Mouse (Mus musculus): Measurements from ENCODE around the gene Ccnt1. TPM values are rescaled to one million over a fixed set of nuclear protein-coding genes. Genes with fewer than 3 reads are reported as not detected.
"Not testable (repeated sequence)": the region's sequence is repeated elsewhere in the genome, so short reads cannot be mapped to it uniquely, and the experiment has no call there.

The Ccnt1 gene
- polyA plus RNA-seq, 1 experiment from 2014 or later = 56.3 TPM

DNA sequence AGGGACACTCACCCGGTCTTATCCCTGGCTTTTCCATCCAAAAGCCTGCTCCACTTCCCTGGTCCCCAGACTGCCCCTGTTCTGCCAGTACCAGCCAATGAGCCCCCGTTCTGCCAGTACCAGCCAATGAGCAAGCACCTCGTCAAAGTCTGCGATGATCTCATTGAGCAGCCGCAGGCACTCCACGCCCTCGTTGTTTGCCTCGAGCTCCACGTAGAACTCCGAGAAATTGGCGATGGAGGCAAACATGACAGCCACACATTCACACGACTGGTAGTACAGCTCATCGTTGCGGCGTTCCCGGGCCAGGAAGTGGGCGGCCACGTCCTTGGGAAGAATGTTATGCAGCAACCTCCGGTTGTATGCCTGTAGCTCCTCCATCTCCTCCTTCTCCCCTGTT lies 23.5 kb upstream of the Ccnt1 start:
- 77% methylated on average over 19 of the region's 19 CpGs for WGBS
- no peak for ATAC-seq (ENCODE audit: borderline replicate concordance, extremely low read depth, low FRiP score, low TSS enrichment)

DNA sequence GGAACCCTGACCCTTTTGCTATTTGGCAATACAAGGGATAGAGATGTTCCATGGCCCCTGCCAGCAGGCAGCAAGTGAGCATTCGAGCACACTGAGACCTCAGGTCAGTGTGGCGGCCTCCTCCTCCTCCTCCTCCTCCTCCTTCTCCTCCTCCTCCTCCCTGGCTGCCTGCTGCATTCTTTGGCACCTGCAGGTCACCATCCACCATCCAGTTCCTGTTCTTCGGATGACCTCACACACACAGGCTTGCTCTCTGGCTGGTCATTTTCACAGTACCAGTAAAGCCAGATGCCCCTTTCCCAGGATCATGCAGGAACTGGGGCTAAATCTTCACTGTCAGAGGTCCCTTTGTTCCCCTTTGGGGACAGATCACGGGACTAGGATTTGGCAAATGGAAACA lies 20.7 kb upstream of the Ccnt1 start:
- ATAC-seq (ENCODE audit: borderline replicate concordance, extremely low read depth, low FRiP score, low TSS enrichment) = no peak

More for the DNA sequence above, 23.5 kb upstream of the Ccnt1 start:
- Histone ChIP-seq H3K9me3 (no peaks in the 10 kb centered on the region), H3K4me2 (no peak overlapping the region), H3K4me3 (no peak overlapping the region), H3K9ac (no peak overlapping the region), H3K36me3 (peaks cover 90% of the 10 kb centered on the region), H3K4me1 (no peaks in the 10 kb centered on the region), H3K27ac (no peak overlapping the region), H3K27me3 (no peaks in the 10 kb centered on the region)

DNA sequence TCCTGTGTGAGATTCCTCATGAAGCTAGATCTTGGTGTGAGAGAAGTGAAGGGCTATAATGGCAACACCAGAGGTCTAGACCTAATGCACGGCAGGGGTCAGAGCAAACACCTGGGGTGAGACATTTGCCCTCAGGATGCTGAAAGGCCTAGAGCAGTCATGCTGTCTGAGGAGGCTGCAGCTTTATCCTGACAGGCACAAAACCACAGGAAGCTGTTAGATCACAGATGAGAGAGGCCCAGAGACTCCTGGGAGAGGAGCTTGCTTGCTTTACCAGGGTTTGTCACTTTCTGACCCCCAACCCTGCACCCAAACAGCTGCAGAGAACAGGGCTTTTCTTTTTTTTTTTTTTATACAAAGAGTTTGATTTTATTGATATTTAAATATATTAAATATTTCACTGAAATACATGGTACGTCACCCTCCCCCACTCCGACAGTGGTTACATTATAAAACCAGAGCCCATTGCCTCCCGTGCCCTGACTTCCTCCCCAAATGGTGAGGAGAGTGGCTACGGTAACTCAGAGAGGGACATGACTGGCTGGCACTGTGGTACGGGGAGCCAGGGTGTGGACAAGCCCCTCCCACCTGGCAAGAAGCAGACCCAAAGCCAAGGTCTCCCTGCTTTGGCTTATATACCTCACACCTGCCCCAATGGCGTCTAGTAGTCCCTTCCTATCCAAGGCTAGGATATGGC lies 19.1 kb upstream of the Ccnt1 start:
- no peak overlapping the region for H3K4me2 ChIP-seq
- H3K9ac ChIP-seq = no peak overlapping the region
- H3K9me3 ChIP-seq = no peaks in the 10 kb centered on the region
- H3K4me3 ChIP-seq = no peak overlapping the region
- no peaks in the 10 kb centered on the region for H3K4me1 ChIP-seq
- no peaks in the 10 kb centered on the region for H3K27me3 ChIP-seq
- H3K27ac ChIP-seq = no peak overlapping the region
- H3K36me3 ChIP-seq = peaks cover 56% of the 10 kb centered on the region
- WGBS = 57% methylated on average over 7 of the region's 7 CpGs
- no peak for ATAC-seq (ENCODE audit: borderline replicate concordance, extremely low read depth, low FRiP score, low TSS enrichment)

More for the DNA sequence above, 20.7 kb upstream of the Ccnt1 start:
- H3K4me1 ChIP-seq = no peaks in the 10 kb centered on the region
- peaks cover 72% of the 10 kb centered on the region for H3K36me3 ChIP-seq
- no peak overlapping the region for H3K4me3 ChIP-seq
- no peaks in the 10 kb centered on the region for H3K27me3 ChIP-seq
- no peak overlapping the region for H3K27ac ChIP-seq
- H3K9me3 ChIP-seq = no peaks in the 10 kb centered on the region
- 76% methylated on average over 4 of the region's 4 CpGs for whole genome bisulfite sequencing
- no peak overlapping the region for H3K4me2 ChIP-seq
- H3K9ac ChIP-seq = no peak overlapping the region

DNA sequence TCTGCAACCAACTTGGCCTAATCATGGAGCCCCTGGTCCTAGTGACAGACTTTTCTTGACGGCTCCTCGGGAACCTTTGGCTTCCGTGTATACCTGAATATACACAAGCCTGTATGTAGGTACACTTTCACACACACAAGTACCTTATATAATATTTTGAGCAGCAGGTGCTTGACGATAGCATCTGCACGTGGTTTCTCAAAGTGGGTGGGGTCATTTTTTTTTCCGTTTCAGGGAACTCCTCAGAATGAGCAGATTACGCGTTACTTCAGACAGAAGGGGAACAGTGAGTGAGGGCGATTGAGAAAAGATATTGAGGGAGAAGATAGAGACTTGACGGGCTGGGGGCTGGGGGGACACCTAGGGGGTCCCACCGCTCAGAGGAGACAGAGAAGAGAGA lies 17.0 kb upstream of the Ccnt1 start:
- Histone ChIP-seq H3K9ac (no peak overlapping the region), H3K4me3 (no peak overlapping the region), H3K36me3 (peaks cover 37% of the 10 kb centered on the region), H3K4me1 (no peaks in the 10 kb centered on the region), H3K27me3 (no peaks in the 10 kb centered on the region), H3K9me3 (no peaks in the 10 kb centered on the region), H3K27ac (no peak overlapping the region), H3K4me2 (no peak overlapping the region)
- WGBS = 86% methylated on average over 11 of the region's 11 CpGs
- ATAC-seq (ENCODE audit: borderline replicate concordance, extremely low read depth, low FRiP score, low TSS enrichment) = no peak

DNA sequence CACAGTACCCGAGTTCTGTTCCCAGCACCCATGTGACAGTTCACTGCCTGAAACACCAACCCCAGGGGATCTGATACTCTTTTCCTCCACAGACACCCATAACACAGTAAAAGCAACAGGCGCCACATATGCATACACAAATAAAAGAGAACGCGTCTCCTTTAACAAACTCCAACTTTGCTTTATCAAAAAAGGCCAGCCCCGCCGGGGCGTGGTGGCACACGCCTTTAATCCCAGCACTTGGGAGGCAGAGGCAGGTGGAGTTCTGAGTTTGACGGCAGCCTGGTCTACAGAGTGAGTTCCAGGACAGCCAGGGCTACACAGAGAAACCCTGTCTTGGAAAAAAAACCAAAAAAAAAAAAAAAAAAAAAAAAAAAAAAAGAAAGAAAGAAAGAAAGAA lies 15.4 kb upstream of the Ccnt1 start:
- H3K4me3 ChIP-seq; H3K9me3 ChIP-seq; ATAC-seq (ENCODE audit: borderline replicate concordance, extremely low read depth, low FRiP score, low TSS enrichment); H3K9ac ChIP-seq; H3K27me3 ChIP-seq; H3K4me2 ChIP-seq; H3K4me1 ChIP-seq; H3K27ac ChIP-seq: not testable (repeated sequence)
- H3K36me3 ChIP-seq = peaks cover 22% of the 10 kb centered on the region
- 65% methylated on average over 9 of the region's 9 CpGs for WGBS

DNA sequence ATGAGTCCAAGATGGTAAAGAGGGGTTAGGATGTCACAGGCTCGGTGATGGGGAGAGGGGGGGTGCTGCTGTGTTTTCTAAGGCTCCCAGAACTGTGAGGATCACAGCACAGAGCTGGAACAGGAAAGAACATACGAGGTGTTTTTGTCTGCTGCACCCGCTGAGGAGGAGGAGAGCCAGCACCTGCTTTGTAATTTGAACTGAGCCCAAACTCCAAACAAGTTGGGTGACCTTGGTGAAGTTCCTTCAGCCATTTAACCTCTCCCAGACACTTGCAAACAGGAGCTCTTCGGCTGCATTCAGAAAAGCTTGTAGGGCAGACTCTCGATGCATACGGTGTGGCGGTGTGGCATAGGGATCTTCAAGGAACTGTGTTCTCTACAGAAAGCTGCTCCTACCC lies 14.7 kb upstream of the Ccnt1 start:
- no peak overlapping the region for H3K27ac ChIP-seq
- no peaks in the 10 kb centered on the region for H3K4me1 ChIP-seq
- no peak overlapping the region for H3K9ac ChIP-seq
- H3K27me3 ChIP-seq = no peaks in the 10 kb centered on the region
- H3K4me3 ChIP-seq = no peak overlapping the region
- H3K9me3 ChIP-seq = no peaks in the 10 kb centered on the region
- WGBS = 34% methylated on average over 7 of the region's 7 CpGs
- peaks cover 15% of the 10 kb centered on the region for H3K36me3 ChIP-seq
- ATAC-seq (ENCODE audit: borderline replicate concordance, extremely low read depth, low FRiP score, low TSS enrichment) = no peak
- no peak overlapping the region for H3K4me2 ChIP-seq

DNA sequence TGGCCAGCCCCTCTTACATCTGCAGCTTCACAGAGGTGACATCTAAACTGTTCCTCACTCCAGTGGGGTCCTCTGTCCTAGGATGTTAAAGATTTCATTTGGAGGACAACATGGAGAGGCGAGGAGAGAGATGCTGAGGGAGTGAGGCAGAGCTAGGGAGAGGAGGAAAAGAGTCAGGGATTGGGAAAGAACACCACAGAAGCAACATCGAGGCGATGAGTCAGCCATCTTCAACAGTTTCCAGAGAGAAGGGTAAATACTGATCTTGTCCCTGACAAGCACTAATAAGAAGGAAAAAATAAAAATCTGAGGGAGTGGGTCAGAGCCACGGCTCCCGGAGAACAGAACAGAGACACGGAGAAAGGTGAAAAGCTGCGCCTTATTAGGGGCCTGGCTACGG lies 12.3 kb upstream of the Ccnt1 start:
- Histone ChIP-seq H3K4me3 (no peak overlapping the region), H3K27me3 (no peaks in the 10 kb centered on the region), H3K4me2 (no peak overlapping the region), H3K36me3 (no peaks in the 10 kb centered on the region), H3K4me1 (no peaks in the 10 kb centered on the region), H3K9me3 (no peaks in the 10 kb centered on the region), H3K27ac (no peak overlapping the region), H3K9ac (no peak overlapping the region)
- ATAC-seq (ENCODE audit: borderline replicate concordance, extremely low read depth, low FRiP score, low TSS enrichment) = no peak
- WGBS = 64% methylated on average over 8 of the region's 8 CpGs

DNA sequence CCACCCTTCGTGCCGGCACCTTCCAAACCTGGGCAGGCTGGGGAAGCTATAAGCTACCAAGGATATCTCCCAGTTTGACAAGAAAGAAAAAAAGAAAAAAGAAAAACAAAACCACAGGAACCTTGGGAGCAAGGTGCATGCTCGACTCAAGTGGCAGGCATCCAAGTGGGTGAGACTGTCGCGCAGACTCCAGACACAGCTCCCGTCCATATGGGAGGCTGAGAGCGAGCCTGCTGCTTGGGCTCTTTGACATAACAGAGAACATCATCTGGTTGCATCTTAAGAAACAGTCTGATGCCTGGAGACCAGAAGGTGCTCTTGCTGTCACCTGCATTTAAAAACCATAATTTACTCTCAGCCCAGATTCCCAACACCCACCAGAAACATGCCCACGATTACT lies 11.7 kb upstream of the Ccnt1 start:
- ATAC-seq (ENCODE audit: borderline replicate concordance, extremely low read depth, low FRiP score, low TSS enrichment) = no peak
- Histone ChIP-seq H3K36me3 (no peaks in the 10 kb centered on the region), H3K27ac (no peak overlapping the region), H3K4me1 (no peaks in the 10 kb centered on the region), H3K9ac (no peak overlapping the region), H3K4me2 (no peak overlapping the region), H3K9me3 (no peaks in the 10 kb centered on the region), H3K4me3 (no peak overlapping the region), H3K27me3 (no peaks in the 10 kb centered on the region)
- 66% methylated on average over 8 of the region's 8 CpGs for WGBS

DNA sequence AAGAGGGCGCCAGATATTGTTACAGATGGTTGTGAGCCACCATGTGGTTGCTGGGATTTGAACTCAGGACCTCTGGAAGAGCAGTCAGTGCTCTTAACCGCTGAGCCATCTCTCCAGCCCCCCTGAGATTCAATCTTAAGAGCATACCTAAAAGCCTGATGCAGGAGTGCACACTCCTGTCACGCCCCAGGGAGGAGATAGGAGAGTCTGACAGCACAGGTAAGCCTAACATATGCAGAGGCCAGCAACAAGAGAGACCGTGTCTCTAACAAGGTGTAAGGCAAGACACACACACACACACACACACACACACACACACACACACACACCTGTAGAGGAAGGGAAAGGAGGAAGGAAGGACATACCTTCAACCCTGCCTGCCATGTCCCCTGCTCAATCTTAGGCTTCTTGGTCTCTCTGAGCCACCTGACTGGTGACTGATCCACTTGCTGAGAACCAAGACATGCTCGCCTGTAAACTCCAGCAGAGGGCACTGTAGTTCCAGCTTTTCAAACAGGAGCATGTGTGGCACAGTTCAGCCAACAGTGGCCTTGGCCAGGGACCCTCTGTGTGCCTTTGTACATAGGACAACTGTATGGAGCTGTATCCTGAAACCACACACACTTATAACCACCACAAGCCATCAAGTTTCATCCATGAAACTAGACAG lies 9.2 kb upstream of the Ccnt1 start:
- no peaks in the 10 kb centered on the region for H3K27me3 ChIP-seq

DNA sequence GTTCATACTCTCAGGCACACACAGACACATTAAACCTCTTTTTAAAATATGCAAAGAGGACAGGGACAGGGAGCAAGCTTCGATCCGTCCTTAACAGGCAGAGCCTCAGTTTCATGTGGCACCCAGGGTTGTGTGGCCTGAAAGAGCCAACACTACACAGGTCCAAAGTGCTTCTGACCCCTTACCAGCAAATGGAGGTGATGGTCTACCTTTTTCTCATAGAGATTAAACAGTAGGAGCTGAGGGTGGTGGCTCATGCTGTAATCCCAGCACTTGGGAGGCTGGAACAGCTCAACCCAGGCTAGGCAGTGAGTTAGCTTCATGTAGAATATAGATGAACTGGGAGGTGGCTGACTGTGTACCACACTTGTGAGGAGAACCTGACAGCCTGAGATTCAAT lies 8.6 kb upstream of the Ccnt1 start:
- Histone ChIP-seq H3K4me1 (no peaks in the 10 kb centered on the region), H3K9ac (no peak overlapping the region), H3K27ac (no peak overlapping the region), H3K4me3 (no peak overlapping the region), H3K36me3 (no peaks in the 10 kb centered on the region), H3K4me2 (no peak overlapping the region), H3K27me3 (no peaks in the 10 kb centered on the region), H3K9me3 (no peaks in the 10 kb centered on the region)
- no peak for ATAC-seq (ENCODE audit: borderline replicate concordance, extremely low read depth, low FRiP score, low TSS enrichment)
- WGBS = 86% methylated on average over 2 of the region's 2 CpGs

More for the DNA sequence above, 9.2 kb upstream of the Ccnt1 start:
- Histone ChIP-seq H3K4me1 (no peaks in the 10 kb centered on the region), H3K36me3 (no peaks in the 10 kb centered on the region), H3K9ac (no peak overlapping the region), H3K4me2 (no peak overlapping the region), H3K27ac (no peak overlapping the region), H3K4me3 (no peak overlapping the region), H3K9me3 (no peaks in the 10 kb centered on the region)
- peak; percentile 72 for ATAC-seq (ENCODE audit: borderline replicate concordance, extremely low read depth, low FRiP score, low TSS enrichment)
- 39% methylated on average over 5 of the region's 5 CpGs for WGBS

DNA sequence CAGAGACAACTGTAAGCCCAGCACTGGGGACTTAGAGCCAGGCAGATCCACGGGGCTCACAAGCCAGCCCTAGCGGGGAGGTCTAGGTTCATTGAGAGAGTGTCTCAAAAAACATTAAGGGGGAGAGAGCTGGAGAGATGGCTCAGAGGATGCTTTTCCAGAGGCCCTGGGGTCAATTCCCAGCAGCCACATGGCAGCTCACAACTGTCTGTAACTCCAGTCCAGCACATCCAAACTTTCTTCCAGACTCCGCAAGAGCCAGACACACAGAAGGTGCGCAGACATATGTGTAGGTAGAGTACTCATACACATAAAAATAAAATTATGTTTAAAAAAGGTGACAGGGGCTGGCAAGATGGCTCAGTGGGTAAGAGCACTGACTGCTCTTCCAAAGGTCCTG lies 2.6 kb upstream of the Ccnt1 start:
- WGBS = 76% methylated on average over 4 of the region's 4 CpGs
- no peak for ATAC-seq (ENCODE audit: borderline replicate concordance, extremely low read depth, low FRiP score, low TSS enrichment)
- Histone ChIP-seq H3K27me3 (no peaks in the 10 kb centered on the region), H3K9ac (no peak overlapping the region), H3K4me3 (no peak overlapping the region), H3K9me3 (no peaks in the 10 kb centered on the region), H3K4me1 (peaks cover 8% of the 10 kb centered on the region), H3K4me2 (no peak overlapping the region), H3K36me3 (no peaks in the 10 kb centered on the region), H3K27ac (no peak overlapping the region)

DNA sequence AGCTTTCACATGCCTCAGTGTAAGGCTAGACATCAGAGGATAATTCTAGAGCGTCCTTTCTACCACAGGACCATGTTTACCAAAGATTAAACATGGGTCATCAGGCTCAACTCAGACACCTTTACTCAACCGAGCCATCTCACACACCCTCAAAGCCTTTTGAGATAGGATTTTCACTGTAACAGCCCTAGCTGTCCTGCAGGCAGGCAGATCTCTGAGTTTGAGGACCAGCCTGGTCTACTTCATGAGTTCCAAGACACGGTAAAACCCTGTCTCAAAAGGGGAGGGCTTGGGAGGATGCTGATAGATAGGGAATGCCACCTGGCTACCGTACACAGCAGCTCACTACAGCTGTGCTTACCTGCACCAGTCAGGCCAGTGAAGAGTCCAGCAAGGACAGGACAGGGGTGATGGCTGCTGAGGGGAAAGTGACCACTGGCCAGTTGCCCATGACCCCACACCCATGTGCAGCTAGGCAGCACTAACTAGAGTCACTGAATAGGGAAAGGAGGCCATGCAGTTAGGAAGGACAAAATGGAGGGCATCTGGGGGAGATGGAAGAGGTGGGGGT lies 843 bp downstream of the Ccnt1 start:
- Histone ChIP-seq H3K27ac (no peak overlapping the region), H3K27me3 (no peaks in the 10 kb centered on the region), H3K4me1 (peaks cover 23% of the 10 kb centered on the region), H3K9ac (no peak overlapping the region), H3K4me3 (no peak overlapping the region), H3K36me3 (0 out of 2 replicates have a peak, but pooled peaks cover 5% of the 10 kb centered on the region), H3K4me2 (no peak overlapping the region), H3K9me3 (no peaks in the 10 kb centered on the region)
- ATAC-seq (ENCODE audit: borderline replicate concordance, extremely low read depth, low FRiP score, low TSS enrichment) = no peak
- 72% methylated on average over 4 of the region's 4 CpGs for WGBS
